Mouse (Mus musculus): ENCODE data around the gene Galnt12.

- TF ChIP-seq CTCF (IDR thresholded peaks at IDR 0.05) (no peak), EP300 (IDR thresholded peaks at IDR 0.05) (no peak)
Observed at GRCm38 (mm10) chr4:47060900-47061299, 30.8 kb upstream of the Galnt12 start.
